Mouse (Mus musculus) ES-E14 (cell line): ENCODE measurements around the gene Gipc3. TPM values are rescaled to one million over a fixed set of nuclear protein-coding genes. Genes with fewer than 3 reads are reported as not detected.
A peak's percentile ranks its signal among the peaks of the same experiment; 100 is the strongest.

ENCODE experiments used
- DNase-seq: peaks from one replicate; pipeline ENCODE4 v3.0.0-alpha.2; 2013; ENCODE audit warnings: low read depth, low spot score
- H3K27ac ChIP-seq: 2 replicates; pipeline ENCODE4 v1.5.1; 2012; ENCODE audit warnings: low read depth, mild to moderate bottlenecking, low read length, moderate library complexity, mixed read lengths; ENCODE audit not compliant: poor library complexity, insufficient read depth, severe bottlenecking
- H3K36me3 ChIP-seq: 2 replicates; pipeline ENCODE4 v1.6.1; 2012; ENCODE audit warnings: mild to moderate bottlenecking, low read length, moderate library complexity, mixed read lengths; ENCODE audit not compliant: control insufficient read depth, poor library complexity, insufficient read depth, severe bottlenecking
- H3K4me1 ChIP-seq, 2 experiments: fragments of 150-350 bp in 1 of 2; sonication (generic) in 1 of 2; 2 replicates each; pipeline ENCODE4 v1.6.1; 2012; ENCODE audit warnings: low read length in 2 of 2, mild to moderate bottlenecking in 1 of 2, mixed read lengths in 1 of 2; ENCODE audit not compliant: control insufficient read depth in 2 of 2, insufficient read depth in 2 of 2, poor library complexity in 1 of 2
- H3K4me3 ChIP-seq, 2 experiments: fragments of 150-350 bp in 1 of 2; sonication (generic) in 1 of 2; 2 replicates each; pipeline ENCODE4 v1.5.1; 2012; ENCODE audit warnings: low read length in 2 of 2, low read depth in 1 of 2, mild to moderate bottlenecking in 1 of 2, mixed read lengths in 1 of 2; ENCODE audit not compliant: insufficient read depth in 1 of 2, poor library complexity in 1 of 2, severe bottlenecking in 1 of 2
- H3K9ac ChIP-seq: 2 replicates; pipeline ENCODE4 v1.6.1; 2012; ENCODE audit warnings: low read depth, mild to moderate bottlenecking, low read length, mixed read lengths; ENCODE audit not compliant: poor library complexity, insufficient read depth, severe bottlenecking
- H3K9me3 ChIP-seq: fragments of 150-350 bp; sonication (generic); 2 replicates; pipeline ENCODE4 v1.6.1; 2012; ENCODE audit warnings: low read depth, mild to moderate bottlenecking, low read length; ENCODE audit not compliant: control insufficient read depth, insufficient read depth
- CHD2 ChIP-seq: IDR thresholded peaks from 2 replicates; pipeline ENCODE4 v1.6.1; 2014; ENCODE audit warnings: mild to moderate bottlenecking, low read depth, low read length, inconsistent platforms
- HCFC1 ChIP-seq: IDR thresholded peaks from 2 replicates; pipeline ENCODE4 v1.6.1; 2012; ENCODE audit warnings: low read length, inconsistent platforms, borderline replicate concordance; ENCODE audit not compliant: insufficient read depth
- MAFK ChIP-seq: IDR thresholded peaks from 2 replicates; pipeline ENCODE4 v1.6.1; 2014; ENCODE audit warnings: mild to moderate bottlenecking, low read depth, low read length, inconsistent platforms; ENCODE audit not compliant: insufficient read depth
- ZC3H11A ChIP-seq: IDR thresholded peaks from 2 replicates; pipeline ENCODE4 v1.6.1; 2012; ENCODE audit warnings: low read depth, mild to moderate bottlenecking, inconsistent platforms, low read length, borderline replicate concordance
- ZNF384 ChIP-seq: IDR thresholded peaks from 2 replicates; pipeline ENCODE4 v1.6.1; 2012; ENCODE audit warnings: low read depth, low read length, inconsistent platforms
- in situ Hi-C, 2 experiments: fragments of 600-800 bp; cut with MboI; formaldehyde crosslinking; loops; one replicate each; pipeline ENCODE4 v1.15.1; 2025; ENCODE audit warnings: low sequenced_read_pairs in 2 of 2, inconsistent platforms in 1 of 2; ENCODE audit not compliant: unreplicated experiment in 2 of 2
- total RNA-seq: library from RNA; depleted of rRNA; stranded (reverse); fragments of 300-350 nt; gene quantifications from 2 replicates; pipeline ENCODE4 v1.2.3, GENCODE M21; 2012

Gipc3 gene
- total RNA-seq, 1 experiment = 0.09 TPM

DNA sequence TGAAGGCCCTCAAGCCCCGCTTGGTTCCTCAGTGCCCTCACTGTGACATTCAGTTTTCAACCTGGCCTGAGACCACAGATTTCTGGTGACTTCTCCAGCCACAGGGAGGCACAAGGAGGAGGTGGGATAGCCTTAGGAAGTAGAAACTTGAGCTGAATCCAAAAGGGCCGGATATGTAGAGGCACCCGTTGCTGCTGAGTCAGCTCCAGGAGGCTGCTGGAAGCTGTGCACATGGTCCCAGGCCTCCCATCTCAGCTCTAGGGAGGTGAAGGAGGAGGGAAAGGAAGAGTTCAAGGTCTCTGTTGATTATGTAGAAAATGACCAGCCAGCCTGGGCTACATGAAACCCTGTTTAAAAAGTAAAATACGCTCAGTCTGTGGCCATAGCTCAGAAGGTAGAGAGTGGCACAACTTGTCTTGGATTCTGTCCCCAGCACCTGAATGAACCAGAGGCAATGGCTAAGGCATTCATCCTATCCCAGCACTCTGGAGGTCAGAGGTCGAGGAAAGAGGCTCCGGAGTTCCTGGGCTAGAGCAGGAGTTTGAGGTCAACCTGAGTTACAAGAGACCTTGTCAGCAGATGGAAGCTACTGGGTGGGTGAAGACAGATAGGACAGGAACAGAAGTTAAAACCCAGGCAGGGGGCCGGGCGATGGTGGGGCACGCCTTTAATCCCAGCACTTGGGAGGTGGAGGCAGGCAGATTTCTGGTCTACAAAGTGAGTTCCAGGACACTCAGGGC is 11.8 kb upstream of the Gipc3 start:
- H3K9ac ChIP-seq = peak overlapping the region; percentile 34; the same call in 1 of the 2 replicates
- DNase-seq = no peak
- H3K4me3 ChIP-seq = no peak overlapping the region; a peak in 1 of 4 replicates
- in situ Hi-C loops = no loop called here
- H3K9me3 ChIP-seq = no peaks in the 10 kb centered on the region
- TF ChIP-seq MAFK (peak; percentile 89), CHD2 (no peak)
- H3K36me3 ChIP-seq = peaks cover 1% of the 10 kb centered on the region; the same call in 1 of the 2 replicates
- H3K27ac ChIP-seq = peak overlapping the region; percentile 94
- peaks cover 11 to 26% of the 10 kb centered on the region in 2 experiments; a peak in 3 of 4 replicates for H3K4me1 ChIP-seq

DNA sequence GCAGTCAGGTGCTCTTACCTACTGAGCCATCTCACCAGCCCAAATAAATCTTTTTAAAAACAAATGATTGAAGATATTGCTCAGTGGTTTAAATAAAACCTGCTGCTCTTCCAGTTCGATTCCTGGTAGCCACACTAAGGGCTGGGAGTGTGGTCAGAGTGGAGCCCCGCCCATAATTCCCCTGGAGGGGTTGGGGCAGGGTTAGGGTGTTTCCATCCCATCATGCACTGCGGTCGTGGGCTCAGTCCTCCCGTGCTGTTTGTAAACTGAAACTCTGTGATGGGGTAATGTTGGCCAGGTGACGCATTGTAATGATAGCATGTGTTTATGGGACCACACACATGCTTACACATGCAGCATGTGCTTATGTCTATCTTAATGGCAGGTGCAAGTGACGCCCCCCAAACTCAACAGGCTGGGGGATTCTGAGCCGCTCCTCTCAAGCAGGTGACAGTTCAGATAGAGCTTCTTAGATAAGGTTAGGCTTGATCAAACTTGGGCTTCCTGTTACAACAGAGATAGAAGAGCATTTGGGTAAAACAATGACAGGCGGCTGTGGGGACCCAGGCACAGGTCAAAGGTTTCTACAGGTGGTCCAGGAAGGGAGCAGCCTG is 8.7 kb upstream of the Gipc3 start:
- DNase-seq = peak; percentile 81
- H3K4me3 ChIP-seq = peak overlapping the region; percentile 35 to 62
- peak overlapping the region; percentile 49; the same call in 1 of the 2 replicates for H3K9ac ChIP-seq
- H3K4me1 ChIP-seq = peaks cover 11 to 23% of the 10 kb centered on the region in 2 experiments; a peak in 3 of 4 replicates
- in situ Hi-C loops = no loop called here
- H3K27ac ChIP-seq = peak overlapping the region; percentile 1; the same call in 1 of the 2 replicates
- TF ChIP-seq ZC3H11A (no peak), HCFC1 (no peak), CHD2 (no peak), MAFK (no peak), ZNF384 (no peak)
- no peaks in the 10 kb centered on the region for H3K36me3 ChIP-seq
- no peaks in the 10 kb centered on the region for H3K9me3 ChIP-seq

DNA sequence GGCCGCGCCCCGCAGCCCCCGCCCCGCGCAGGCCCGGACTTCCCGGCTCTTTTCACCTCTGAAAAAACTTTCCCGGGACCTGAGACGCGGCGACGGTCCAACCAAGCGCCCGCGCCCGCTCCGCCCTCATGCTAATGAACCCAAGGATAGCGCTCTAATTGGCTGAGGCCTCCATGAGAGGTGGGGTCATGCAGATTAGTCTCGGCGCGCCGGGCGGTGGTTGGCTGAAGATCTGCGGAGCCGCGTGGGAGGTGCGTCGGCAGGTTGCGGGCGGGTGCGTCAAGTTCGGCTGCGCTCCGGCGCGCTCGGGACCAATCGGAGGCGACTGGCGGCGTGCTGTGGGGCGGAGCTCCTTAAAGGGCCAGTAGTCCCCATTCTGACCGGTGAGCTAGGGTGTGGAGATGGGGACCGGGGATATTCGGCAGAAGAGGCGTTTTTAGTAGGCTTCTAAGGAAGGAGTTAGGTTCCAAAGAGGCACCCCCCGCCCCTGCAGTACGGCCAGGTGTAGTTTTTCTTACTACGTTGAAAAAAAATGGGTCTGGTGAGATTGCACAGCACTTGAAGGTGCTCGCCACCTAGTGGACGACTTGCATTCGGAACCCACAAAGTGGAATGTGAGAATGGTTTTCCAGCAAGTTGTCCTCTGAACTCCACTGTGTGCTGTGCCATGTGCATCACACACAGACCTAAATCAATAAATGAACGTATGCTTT is 7.4 kb upstream of the Gipc3 start, which contains the start of gene Hmg20b:
Gene Hmg20b, minus strand, starts transcription at position 130 of the 713 bp plus-strand sequence.
- in situ Hi-C loops = no loop called here
- peak within 1 kb of the TSS; percentile 69; the same call in 1 of the 2 replicates for H3K27ac ChIP-seq
- H3K9me3 ChIP-seq = no peaks in the 10 kb centered on the region
- peaks cover 11 to 20% of the 10 kb centered on the region in 2 experiments; a peak in 3 of 4 replicates for H3K4me1 ChIP-seq
- H3K4me3 ChIP-seq = peak within 1 kb of the TSS; percentile 75 to 87
- peak; percentile 97 for DNase-seq
- peak within 1 kb of the TSS; percentile 76 for H3K9ac ChIP-seq
- H3K36me3 ChIP-seq = no peaks in the 10 kb centered on the region
- TF ChIP-seq HCFC1 (no peak), ZC3H11A (no peak), MAFK (no peak), ZNF384 (peak; percentile 87), CHD2 (0 out of 2 replicates have a peak, but pooled peaks have one; percentile 15)

DNA sequence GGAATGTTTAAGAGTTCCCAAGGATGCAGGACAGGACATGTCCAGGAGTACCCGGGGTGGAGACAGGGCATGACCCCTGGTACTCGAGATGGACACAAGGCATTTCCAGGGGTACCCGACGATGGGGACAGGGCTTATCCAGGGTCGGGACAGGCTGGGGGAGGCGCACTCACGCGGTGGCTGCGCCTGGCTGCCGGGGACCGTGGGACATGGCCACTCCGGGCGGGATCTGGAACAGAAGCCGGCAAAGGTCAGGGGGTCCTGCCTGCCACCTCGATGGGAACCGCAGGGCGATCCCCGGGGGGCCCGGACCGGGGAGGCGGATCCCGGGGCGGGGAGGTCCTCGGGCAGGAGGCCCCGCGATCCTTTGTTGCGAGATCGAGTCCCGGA is 6.9 kb upstream of the Gipc3 start:
- Histone ChIP-seq H3K4me1 (peaks cover 9 to 19% of the 10 kb centered on the region in 2 experiments; a peak in 3 of 4 replicates), H3K9ac (peak overlapping the region; percentile 67)

More for the DNA sequence above, 6.9 kb upstream of the Gipc3 start:
- Histone ChIP-seq H3K36me3 (no peaks in the 10 kb centered on the region), H3K27ac (peak overlapping the region; percentile 2; the same call in 1 of the 2 replicates), H3K4me3 (peak overlapping the region; percentile 69 to 87), H3K9me3 (no peaks in the 10 kb centered on the region)
- no peak for TF ChIP-seq ZC3H11A
- no peak for TF ChIP-seq CHD2
- no peak for TF ChIP-seq MAFK
- no peak for TF ChIP-seq HCFC1
- TF ChIP-seq ZNF384 = no peak
- DNase-seq = no peak
- in situ Hi-C loops = no loop called here
